Mouse (Mus musculus) heart, adult 2 months (tissue): Measurements from ENCODE around the gene Tigar. TPM values are rescaled to one million over a fixed set of nuclear protein-coding genes. Genes with fewer than 3 reads are reported as not detected.

Experiments used
- DNase-seq, 2 experiments: peaks; one replicate each; pipeline ENCODE4 v3.0.0; 2021
- H3K27ac ChIP-seq: fragments of 200-600 bp; 2 replicates; pipeline ENCODE4 v1.8.1; 2022
- H3K27me3 ChIP-seq: fragments of 200-500 bp; 2 replicates; pipeline ENCODE4 v1.6.1; 2012; ENCODE audit warnings: mild to moderate bottlenecking, low read length, inconsistent platforms, mixed read lengths; ENCODE audit not compliant: control insufficient read depth, insufficient read depth
- H3K36me3 ChIP-seq: fragments of 200-500 bp; 2 replicates; pipeline ENCODE4 v1.6.1; 2012; ENCODE audit warnings: low read length, inconsistent platforms; ENCODE audit not compliant: control insufficient read depth, insufficient read depth
- H3K4me1 ChIP-seq: fragments of 200-500 bp; 2 replicates; pipeline ENCODE4 v1.6.1; 2011; ENCODE audit warnings: low read length; ENCODE audit not compliant: control insufficient read depth, insufficient read depth
- H3K4me3 ChIP-seq: fragments of 200-600 bp; 2 replicates; pipeline ENCODE4 v1.8.1; 2022
- H3K79me2 ChIP-seq: fragments of 200-500 bp; replicated peaks from 2 replicates; pipeline ENCODE4 v1.6.1; 2012; ENCODE audit warnings: mild to moderate bottlenecking, inconsistent platforms, low read length, moderate library complexity, mixed read lengths; ENCODE audit not compliant: control insufficient read depth, insufficient read depth
- H3K9ac ChIP-seq: fragments of 200-500 bp; 2 replicates; pipeline ENCODE4 v1.6.1; 2012; ENCODE audit warnings: low read depth, mild to moderate bottlenecking, control low read depth, inconsistent platforms, low read length, mixed read lengths
- CTCF ChIP-seq: fragments of 200-600 bp; IDR thresholded peaks from 2 replicates; pipeline ENCODE4 v1.8.1; 2022; ENCODE audit warnings: antibody characterized with exemption, mild to moderate bottlenecking, moderate library complexity
- EP300 ChIP-seq: fragments of 200-500 bp; IDR thresholded peaks from 2 replicates; pipeline ENCODE4 v1.6.1; 2011; ENCODE audit warnings: low read depth, low read length, control low read depth; ENCODE audit not compliant: insufficient read depth
- POLR2A ChIP-seq: fragments of 200-500 bp; IDR thresholded peaks from 2 replicates; pipeline ENCODE4 v1.6.1; 2011; ENCODE audit warnings: mild to moderate bottlenecking, low read depth, low read length, control low read depth; ENCODE audit not compliant: insufficient read depth
- whole genome bisulfite sequencing: fragments of 180-500 bp; shearing (Covaris S2); methylation state at CpG from one replicate; pipeline ENCODE4 v1.1.7; 2018; 5-methylcytosine and 5-hydroxymethylcytosine counted together
- intact Hi-C: fragments of 180-260 bp; cut with DNase I; formaldehyde crosslinking; loops from one replicate; pipeline ENCODE4 v1.15.1; 2025
- polyA plus RNA-seq: library from polyadenylated mRNA; depleted of rRNA; stranded (reverse); fragments of >200 nt; gene quantifications from 2 replicates; pipeline ENCODE4 v1.2.3, GENCODE M21; 2012
- total RNA-seq, 2 experiments: library from RNA; stranded (reverse); gene quantifications; 2 replicates each; pipeline ENCODE4 v1.2.3; 2021

Tigar gene
- total and polyA plus RNA-seq, 3 experiments, result 18.0 to 59.7 (median 50.0) TPM

GRCm38 (mm10) chr6:127143576-127144288 lies 34.4 kb upstream of the Tigar start:
- DNase-seq, result no peak
- H3K36me3 ChIP-seq, result no peaks in the 10 kb centered on the region
- H3K79me2 ChIP-seq, result no peaks in the 10 kb centered on the region
- 85% methylated on average over 7 of the region's 7 CpGs for WGBS
- H3K27me3 ChIP-seq, result no peaks in the 10 kb centered on the region
- H3K27ac ChIP-seq, result no peak overlapping the region
- TF ChIP-seq CTCF (no peak), EP300 (no peak), POLR2A (no peak)
- H3K4me1 ChIP-seq, result no peaks in the 10 kb centered on the region; the same call in 1 of the 2 replicates
- H3K4me3 ChIP-seq, result no peak overlapping the region
- no peak overlapping the region for H3K9ac ChIP-seq
- intact Hi-C loops, result no loop called here

- Histone ChIP-seq H3K27me3 (no peaks in the 10 kb centered on the region), H3K9ac (no peak overlapping the region), H3K36me3 (no peaks in the 10 kb centered on the region), H3K4me1 (no peaks in the 10 kb centered on the region; the same call in 1 of the 2 replicates), H3K27ac (no peak overlapping the region), H3K79me2 (no peaks in the 10 kb centered on the region), H3K4me3 (no peak overlapping the region)
- 83% methylated on average over 10 of the region's 10 CpGs for WGBS
- intact Hi-C loops, result no loop called here
- no peak for TF ChIP-seq POLR2A
- TF ChIP-seq CTCF, result no peak
- no peak for TF ChIP-seq EP300
- no peak for DNase-seq
Observed at GRCm38 (mm10) chr6:127143124-127143520, 33.8 kb upstream of the Tigar start.

GRCm38 (mm10) chr6:127142154-127143123 lies 33.1 kb upstream of the Tigar start:
- Histone ChIP-seq H3K4me3 (no peak overlapping the region), H3K36me3 (no peaks in the 10 kb centered on the region), H3K27ac (no peak overlapping the region), H3K79me2 (no peaks in the 10 kb centered on the region), H3K27me3 (no peaks in the 10 kb centered on the region), H3K4me1 (no peaks in the 10 kb centered on the region; the same call in 1 of the 2 replicates), H3K9ac (no peak overlapping the region)
- TF ChIP-seq POLR2A (no peak), CTCF (peak; percentile 82), EP300 (no peak)
- WGBS, result 29% methylated on average over 10 of the region's 10 CpGs
- DNase-seq, result peak in 1 of 2 experiments; percentile 30
- intact Hi-C loops, result loop anchor here (1.0 kb wide), 1 partner anchor 217 kb away; no protein-coding TSS in a partner anchor

- peaks cover 7% of the 10 kb centered on the region for H3K36me3 ChIP-seq
- no peaks in the 10 kb centered on the region for H3K79me2 ChIP-seq
- no peaks in the 10 kb centered on the region for H3K27me3 ChIP-seq
- 94% methylated on average over 11 of the region's 11 CpGs for WGBS
- H3K4me3 ChIP-seq, result no peak overlapping the region
- TF ChIP-seq EP300, result no peak
- TF ChIP-seq POLR2A, result no peak
- no peak for TF ChIP-seq CTCF
- H3K27ac ChIP-seq, result no peak overlapping the region
- H3K9ac ChIP-seq, result no peak overlapping the region
- no peaks in the 10 kb centered on the region; the same call in 1 of the 2 replicates for H3K4me1 ChIP-seq
- intact Hi-C loops, result no loop called here
- DNase-seq, result no peak
Observed at GRCm38 (mm10) chr6:127138962-127139361, 29.6 kb upstream of the Tigar start.

- H3K4me1 ChIP-seq, result no peaks in the 10 kb centered on the region
- no peaks in the 10 kb centered on the region for H3K79me2 ChIP-seq
- no peak overlapping the region for H3K27ac ChIP-seq
- H3K27me3 ChIP-seq, result no peaks in the 10 kb centered on the region
- DNase-seq, result no peak
- intact Hi-C loops, result no loop called here
- TF ChIP-seq CTCF, result no peak
- no peak for TF ChIP-seq EP300
- TF ChIP-seq POLR2A, result no peak
- peaks cover 7% of the 10 kb centered on the region for H3K36me3 ChIP-seq
- H3K9ac ChIP-seq, result no peak overlapping the region
- WGBS, result 66% methylated on average over 15 of the region's 16 CpGs
- H3K4me3 ChIP-seq, result no peak overlapping the region
Observed at GRCm38 (mm10) chr6:127133433-127134245, 24.3 kb upstream of the Tigar start.
